Mouse (Mus musculus): Measurements from ENCODE around the gene Ccdc77. TPM values are rescaled to one million over a fixed set of nuclear protein-coding genes. Genes with fewer than 3 reads are reported as not detected.
A peak's percentile ranks its signal among the peaks of the same experiment; 100 is the strongest.

Ccdc77 gene
- polyA plus RNA-seq (2015; fragmentation: Nextera tagmentation; extraction: Ambion mirVana): 13.2 and 14.2 TPM in 2 replicates

- Histone ChIP-seq H3K4me3 (peak within 1 kb of the TSS; percentile 100), H3K36me3 (peaks cover 17% of the 10 kb centered on the region), H3K27ac (peak within 1 kb of the TSS; percentile 96), H3K4me2 (peak within 1 kb of the TSS; percentile 86), H3K4me1 (replicated peaks) (peaks cover 20% of the 10 kb centered on the region), H3K9me3 (no peaks in the 10 kb centered on the region), H3K27me3 (no peaks in the 10 kb centered on the region), H3K9ac (peak within 1 kb of the TSS; percentile 97)
- ATAC-seq (ENCODE audit: low FRiP score): peak; percentile 98
- WGBS: under 1% methylated on average over 71 of the region's 71 CpGs
These were observed at the start of gene Ccdc77, which contains the start of gene Kdm5a for GRCm38 (mm10) chr6:120363688-120364522. Gene Ccdc77, minus strand, starts transcription at chr6:120364374. Gene Kdm5a, plus strand, starts transcription at chr6:120364124.

DNA sequence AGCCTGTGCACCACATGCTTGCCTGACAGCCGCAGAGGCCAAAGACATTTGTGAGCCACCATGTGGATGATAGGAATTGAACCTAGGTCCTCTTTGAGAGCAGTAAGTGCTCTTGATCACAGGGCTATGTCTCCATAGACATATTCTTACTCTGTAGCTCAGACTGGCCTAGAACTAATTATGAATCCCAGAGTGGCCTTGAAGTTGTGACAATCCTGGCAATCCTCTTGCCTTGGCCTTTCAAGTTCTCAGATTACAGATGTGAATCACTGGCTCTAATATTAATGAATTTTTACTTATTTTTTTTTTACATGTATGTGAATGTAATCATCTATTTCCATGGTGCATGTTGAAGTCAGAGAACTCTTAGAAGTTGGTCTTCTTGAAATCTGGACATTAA is 39.8 kb upstream of the Ccdc77 start:
- Histone ChIP-seq H3K27me3 (no peaks in the 10 kb centered on the region), H3K4me3 (no peak overlapping the region), H3K27ac (no peak overlapping the region), H3K9ac (no peak overlapping the region), H3K9me3 (no peaks in the 10 kb centered on the region), H3K36me3 (peaks cover 71% of the 10 kb centered on the region), H3K4me2 (no peak overlapping the region), H3K4me1 (replicated peaks) (no peaks in the 10 kb centered on the region)
- WGBS: 100% methylated on average over 1 of the region's 1 CpGs
- ATAC-seq (ENCODE audit: low FRiP score): no peak

DNA sequence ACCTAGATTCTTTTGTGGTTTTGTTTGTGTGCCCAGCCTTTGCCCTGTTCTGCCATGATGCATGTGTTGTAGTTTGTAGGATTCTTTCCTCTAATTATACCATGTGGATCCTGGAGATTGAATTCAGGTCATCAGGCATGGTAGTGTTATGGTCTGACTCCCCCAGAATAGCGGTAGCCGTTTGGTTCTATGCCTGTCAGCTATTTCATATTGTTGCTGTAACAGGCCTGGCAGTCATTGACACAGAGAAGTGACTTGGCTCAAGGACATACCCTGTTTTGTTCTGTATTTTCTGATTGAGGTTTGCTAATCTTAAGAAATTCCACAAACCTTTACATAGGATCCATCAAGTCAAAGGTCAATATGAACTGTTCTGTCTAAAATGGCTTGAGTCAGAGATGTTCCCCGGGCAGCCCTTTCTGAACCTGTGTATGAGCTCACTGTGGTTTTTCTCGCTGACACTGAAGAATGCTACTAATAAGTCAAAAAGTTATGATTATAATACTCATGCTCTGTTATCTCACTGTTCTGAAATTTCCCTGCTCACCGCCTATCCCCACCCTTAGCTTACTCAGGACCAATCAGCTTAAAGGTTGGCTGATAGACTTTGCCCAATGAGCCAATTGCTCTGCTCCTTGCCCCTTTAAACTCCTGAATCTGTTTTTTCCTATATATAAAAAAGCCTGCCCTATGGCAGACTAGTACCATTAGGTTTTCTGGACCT is 31.6 kb upstream of the Ccdc77 start:
- Histone ChIP-seq H3K4me1 (replicated peaks) (no peaks in the 10 kb centered on the region), H3K4me2 (no peak overlapping the region), H3K27me3 (no peaks in the 10 kb centered on the region), H3K9me3 (no peaks in the 10 kb centered on the region), H3K36me3 (peaks cover 77% of the 10 kb centered on the region), H3K9ac (no peak overlapping the region), H3K27ac (no peak overlapping the region), H3K4me3 (no peak overlapping the region)
- 98% methylated on average over 5 of the region's 5 CpGs for WGBS
- ATAC-seq (ENCODE audit: low FRiP score): no peak

DNA sequence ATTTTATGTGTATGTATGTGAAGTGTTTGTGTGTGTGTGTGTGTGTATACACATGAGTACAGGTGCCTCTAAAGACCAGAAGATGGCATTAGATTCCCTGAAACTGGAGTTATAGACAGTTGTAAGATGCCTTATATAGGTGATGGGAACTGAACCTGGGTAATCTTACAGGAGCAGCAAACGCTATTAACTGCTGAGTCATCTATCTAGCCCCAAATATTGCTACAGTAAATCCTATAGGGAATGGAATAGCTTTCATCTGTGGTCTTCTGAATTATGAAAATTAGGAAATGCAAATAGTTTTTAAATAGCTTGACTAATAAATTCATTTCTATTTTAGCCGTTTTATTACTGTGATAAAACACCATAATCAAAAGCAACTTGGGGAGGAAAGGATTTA is 28.6 kb upstream of the Ccdc77 start:
- Histone ChIP-seq H3K4me2 (no peak overlapping the region), H3K27ac (no peak overlapping the region), H3K4me1 (replicated peaks) (no peaks in the 10 kb centered on the region), H3K9ac (no peak overlapping the region), H3K9me3 (no peaks in the 10 kb centered on the region), H3K4me3 (no peak overlapping the region), H3K36me3 (peaks cover 72% of the 10 kb centered on the region), H3K27me3 (no peaks in the 10 kb centered on the region)
- 90% methylated on average over 2 of the region's 2 CpGs for WGBS
- no peak for ATAC-seq (ENCODE audit: low FRiP score)

DNA sequence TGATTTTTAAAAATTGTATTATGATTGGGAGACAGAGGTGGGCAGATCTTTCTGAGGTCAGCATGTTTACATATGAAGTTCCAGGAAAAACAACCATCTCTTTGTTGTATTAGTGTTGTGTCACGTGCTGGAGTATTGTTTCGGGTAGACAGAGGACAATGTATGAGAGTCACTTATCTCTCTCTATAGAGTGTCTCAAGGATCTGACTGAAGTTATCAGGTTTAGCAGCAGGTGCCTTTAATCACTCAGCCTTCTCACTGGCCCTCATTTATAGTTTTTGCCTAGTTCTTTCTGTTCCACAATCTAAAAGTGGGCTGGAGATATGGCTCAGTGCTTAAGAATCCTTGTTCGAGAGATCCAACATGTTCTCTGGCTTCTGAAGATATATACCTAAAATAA is 25.9 kb upstream of the Ccdc77 start:
- Histone ChIP-seq H3K27ac (no peak overlapping the region), H3K9ac (no peak overlapping the region), H3K27me3 (no peaks in the 10 kb centered on the region), H3K4me1 (replicated peaks) (no peaks in the 10 kb centered on the region), H3K4me3 (no peak overlapping the region), H3K36me3 (peaks cover 64% of the 10 kb centered on the region), H3K4me2 (no peak overlapping the region), H3K9me3 (no peaks in the 10 kb centered on the region)
- 92% methylated on average over 3 of the region's 3 CpGs for WGBS
- ATAC-seq (ENCODE audit: low FRiP score): no peak

- WGBS: 93% methylated on average over 2 of the region's 2 CpGs
- H3K9me3 ChIP-seq: no peaks in the 10 kb centered on the region
These were observed 12.6 kb upstream of the Ccdc77 start for GRCm38 (mm10) chr6:120376736-120377135.

GRCm38 (mm10) chr6:120365051-120365450 is 877 bp upstream of the Ccdc77 start:
- H3K9me3 ChIP-seq: no peaks in the 10 kb centered on the region
- H3K9ac ChIP-seq: peak overlapping the region; percentile 97
- peaks cover 20% of the 10 kb centered on the region for H3K4me1 ChIP-seq (replicated peaks)
- H3K27me3 ChIP-seq: no peaks in the 10 kb centered on the region
- peak overlapping the region; percentile 100 for H3K4me3 ChIP-seq
- no peak for ATAC-seq (ENCODE audit: low FRiP score)
- peaks cover 28% of the 10 kb centered on the region for H3K36me3 ChIP-seq
- 0 out of 2 replicates have a peak overlapping the region, but pooled peaks have one; percentile 96 for H3K27ac ChIP-seq
- peak overlapping the region; percentile 86 for H3K4me2 ChIP-seq
- 5% methylated on average over 15 of the region's 15 CpGs for WGBS

More at GRCm38 (mm10) chr6:120376736-120377135, 12.6 kb upstream of the Ccdc77 start:
- H3K4me2 ChIP-seq: no peak overlapping the region
- H3K9ac ChIP-seq: no peak overlapping the region
- no peak overlapping the region for H3K4me3 ChIP-seq
- H3K27me3 ChIP-seq: no peaks in the 10 kb centered on the region
- no peak for ATAC-seq (ENCODE audit: low FRiP score)
- peaks cover 80% of the 10 kb centered on the region for H3K36me3 ChIP-seq
- H3K4me1 ChIP-seq (replicated peaks): no peaks in the 10 kb centered on the region
- H3K27ac ChIP-seq: no peak overlapping the region

DNA sequence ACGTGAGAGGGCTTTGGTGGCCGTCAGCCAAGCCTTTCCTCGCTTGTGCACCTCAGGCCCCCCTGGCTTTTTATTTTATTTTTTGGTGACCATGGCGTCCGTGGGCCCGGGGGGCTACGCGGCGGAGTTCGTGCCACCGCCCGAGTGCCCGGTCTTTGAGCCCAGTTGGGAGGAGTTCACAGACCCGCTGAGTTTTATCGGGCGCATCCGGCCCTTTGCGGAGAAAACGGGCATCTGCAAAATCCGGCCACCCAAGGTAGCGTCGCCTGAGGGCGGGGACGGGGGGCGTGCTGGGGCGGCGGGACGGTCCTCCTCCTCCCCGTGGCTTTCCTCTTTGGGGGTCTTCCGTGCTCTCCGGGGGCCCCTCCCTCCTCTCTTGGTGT is 340 bp upstream of the Ccdc77 start:
- WGBS: 0% methylated on average over 29 of the region's 31 CpGs
- H3K27me3 ChIP-seq: no peaks in the 10 kb centered on the region
- H3K27ac ChIP-seq: peak overlapping the region; percentile 96
- peaks cover 23% of the 10 kb centered on the region for H3K36me3 ChIP-seq
- ATAC-seq (ENCODE audit: low FRiP score): peak; percentile 2; the same call in 1 of the 2 replicates
- H3K4me2 ChIP-seq: peak overlapping the region; percentile 86
- peaks cover 20% of the 10 kb centered on the region for H3K4me1 ChIP-seq (replicated peaks)
- H3K9ac ChIP-seq: peak overlapping the region; percentile 97
- H3K4me3 ChIP-seq: peak overlapping the region; percentile 100
- no peaks in the 10 kb centered on the region for H3K9me3 ChIP-seq

- Histone ChIP-seq H3K27ac (peak overlapping the region; percentile 96), H3K36me3 (peaks cover 8% of the 10 kb centered on the region), H3K4me2 (peak overlapping the region; percentile 86), H3K27me3 (no peaks in the 10 kb centered on the region), H3K4me1 (replicated peaks) (peaks cover 20% of the 10 kb centered on the region), H3K9me3 (no peaks in the 10 kb centered on the region), H3K4me3 (peak overlapping the region; percentile 100), H3K9ac (peak overlapping the region; percentile 97)
- no peak; the same call in 1 of the 2 replicates for ATAC-seq (ENCODE audit: low FRiP score)
- WGBS: 27% methylated on average over 15 of the region's 15 CpGs
These were observed 1.1 kb downstream of the Ccdc77 start for GRCm38 (mm10) chr6:120362774-120363687.

DNA sequence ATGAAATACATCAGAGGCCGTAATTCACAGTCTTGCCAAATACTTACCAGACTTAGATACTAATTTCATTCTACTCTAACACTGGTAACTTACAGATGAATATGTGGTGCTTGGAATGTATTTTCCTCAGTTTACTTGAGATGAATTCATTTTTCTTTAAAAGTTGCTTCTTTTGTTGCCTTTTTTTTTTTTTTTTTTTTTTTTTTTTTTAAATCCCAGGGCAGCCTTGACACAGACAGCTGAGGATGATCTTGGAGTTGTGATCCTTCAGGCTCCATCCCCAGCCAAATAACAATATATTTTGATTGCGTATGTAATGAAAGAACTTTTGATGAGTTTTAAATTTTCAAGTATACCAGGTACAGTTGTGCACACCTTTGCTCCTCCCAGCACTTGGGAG is 2.0 kb downstream of the Ccdc77 start:
- Histone ChIP-seq H3K9me3 (no peaks in the 10 kb centered on the region), H3K36me3 (peaks cover under 1% of the 10 kb centered on the region), H3K4me3 (no peak overlapping the region), H3K27ac (no peak overlapping the region), H3K27me3 (no peaks in the 10 kb centered on the region), H3K4me1 (replicated peaks) (peaks cover 20% of the 10 kb centered on the region), H3K4me2 (no peak overlapping the region), H3K9ac (no peak overlapping the region)
- ATAC-seq (ENCODE audit: low FRiP score): no peak
- 97% methylated on average over 2 of the region's 2 CpGs for WGBS

GRCm38 (mm10) chr6:120356951-120357945 is 6.9 kb downstream of the Ccdc77 start:
- WGBS: 2% methylated on average over 31 of the region's 31 CpGs
- H3K36me3 ChIP-seq: peaks cover 4% of the 10 kb centered on the region; the same call in 1 of the 2 replicates
- H3K4me2 ChIP-seq: peak overlapping the region; percentile 63
- peak overlapping the region; percentile 51 for H3K4me3 ChIP-seq
- peak overlapping the region; percentile 52; the same call in 1 of the 2 replicates for H3K27ac ChIP-seq
- H3K4me1 ChIP-seq (replicated peaks): peaks cover 9% of the 10 kb centered on the region
- no peaks in the 10 kb centered on the region for H3K9me3 ChIP-seq
- no peaks in the 10 kb centered on the region for H3K27me3 ChIP-seq
- peak; percentile 97 for ATAC-seq (ENCODE audit: low FRiP score)
- peak overlapping the region; percentile 63 for H3K9ac ChIP-seq

Measured in hindbrain, embryonic 13.5 days (tissue).